Mouse (Mus musculus) embryonic fibroblast, embryonic 13.5 days (primary cell): Measurements from ENCODE around the gene Fancc. TPM values are rescaled to one million over a fixed set of nuclear protein-coding genes. Genes with fewer than 3 reads are reported as not detected.

ENCODE experiments used
- H3K27ac ChIP-seq: 2 replicates; pipeline ENCODE4 v1.5.1; 2012; ENCODE audit warnings: low read length, control low read depth, inconsistent platforms; ENCODE audit not compliant: insufficient read depth
- H3K4me1 ChIP-seq: 2 replicates; pipeline ENCODE4 v1.6.1; 2011; ENCODE audit warnings: low read length; ENCODE audit not compliant: control insufficient read depth, insufficient read depth
- H3K4me3 ChIP-seq: 2 replicates; pipeline ENCODE4 v1.5.1; 2011; ENCODE audit warnings: mild to moderate bottlenecking, control low read depth, low read length; ENCODE audit not compliant: insufficient read depth
- CTCF ChIP-seq: IDR thresholded peaks from 2 replicates; pipeline ENCODE4 v1.5.1; 2011; ENCODE audit warnings: mild to moderate bottlenecking, control low read depth, low read length, moderate library complexity, borderline replicate concordance; ENCODE audit not compliant: insufficient read depth
- POLR2A ChIP-seq: IDR thresholded peaks from 2 replicates; pipeline ENCODE4 v1.6.1; 2011; ENCODE audit warnings: low read depth, mild to moderate bottlenecking, control low read depth, low read length, moderate library complexity
- polyA plus RNA-seq: library from polyadenylated mRNA; stranded (reverse); fragments of >200 nt; gene quantifications from 2 replicates; pipeline ENCODE4 v1.2.4, GENCODE M21; 2011; ENCODE audit warnings: low read depth; ENCODE audit not compliant: missing spikeins, insufficient read length

Gene Fancc
- polyA plus RNA-seq, 1 experiment, result 9.3 TPM

GRCm38 (mm10) chr13:63313748-63314607 lies 183.1 kb downstream of the Fancc start:
- Histone ChIP-seq H3K4me1 (no peaks in the 10 kb centered on the region), H3K27ac (no peak overlapping the region), H3K4me3 (no peak overlapping the region)
- TF ChIP-seq CTCF (no peak), POLR2A (peak; percentile 10; the same call in 1 of the 2 replicates)

GRCm38 (mm10) chr13:63313247-63313646 lies 183.8 kb downstream of the Fancc start:
- no peak for TF ChIP-seq CTCF
- TF ChIP-seq POLR2A, result no peak
- no peaks in the 10 kb centered on the region for H3K4me1 ChIP-seq
- H3K27ac ChIP-seq, result no peak overlapping the region
- H3K4me3 ChIP-seq, result no peak overlapping the region

GRCm38 (mm10) chr13:63311156-63311555 lies 185.9 kb downstream of the Fancc start:
- TF ChIP-seq POLR2A (no peak), CTCF (no peak)
- no peak overlapping the region for H3K27ac ChIP-seq
- no peak overlapping the region for H3K4me3 ChIP-seq
- H3K4me1 ChIP-seq, result no peaks in the 10 kb centered on the region

GRCm38 (mm10) chr13:63309563-63309962 lies 187.5 kb downstream of the Fancc start:
- no peak overlapping the region for H3K27ac ChIP-seq
- H3K4me3 ChIP-seq, result no peak overlapping the region
- TF ChIP-seq CTCF (no peak), POLR2A (no peak)
- no peaks in the 10 kb centered on the region for H3K4me1 ChIP-seq

- peaks cover 6% of the 10 kb centered on the region; the same call in 1 of the 2 replicates for H3K4me1 ChIP-seq
- H3K4me3 ChIP-seq, result no peak overlapping the region
- TF ChIP-seq POLR2A (no peak), CTCF (no peak)
- no peak overlapping the region for H3K27ac ChIP-seq
Observed at GRCm38 (mm10) chr13:63306768-63307167, 190.3 kb downstream of the Fancc start.

GRCm38 (mm10) chr13:63305160-63306011 lies 191.7 kb downstream of the Fancc start:
- Histone ChIP-seq H3K27ac (peak overlapping the region; percentile 47), H3K4me1 (peaks cover 6% of the 10 kb centered on the region; the same call in 1 of the 2 replicates), H3K4me3 (no peak overlapping the region)
- TF ChIP-seq CTCF, result no peak
- TF ChIP-seq POLR2A, result no peak

- peak overlapping the region; percentile 47 for H3K27ac ChIP-seq
Observed at GRCm38 (mm10) chr13:63304799-63305159, 192.3 kb downstream of the Fancc start.

GRCm38 (mm10) chr13:63304124-63304792 lies 192.8 kb downstream of the Fancc start:
- Histone ChIP-seq H3K4me3 (no peak overlapping the region), H3K4me1 (peaks cover 6% of the 10 kb centered on the region; the same call in 1 of the 2 replicates), H3K27ac (peak overlapping the region; percentile 65)
- TF ChIP-seq CTCF, result no peak

More at GRCm38 (mm10) chr13:63304799-63305159, 192.3 kb downstream of the Fancc start:
- Histone ChIP-seq H3K4me1 (peaks cover 6% of the 10 kb centered on the region; the same call in 1 of the 2 replicates), H3K4me3 (no peak overlapping the region)
- TF ChIP-seq POLR2A, result no peak
- no peak for TF ChIP-seq CTCF

- H3K27ac ChIP-seq, result no peak overlapping the region
- no peak for TF ChIP-seq POLR2A
- no peak overlapping the region for H3K4me3 ChIP-seq
- peaks cover 6% of the 10 kb centered on the region; the same call in 1 of the 2 replicates for H3K4me1 ChIP-seq
Observed at GRCm38 (mm10) chr13:63302381-63302780, 194.7 kb downstream of the Fancc start.
